Mouse (Mus musculus): ENCODE data around the gene Rasal2.

- TF ChIP-seq GATA1 (IDR thresholded peaks at IDR 0.05; ENCODE audit: borderline replicate concordance, low read length) (no peak), FLI1 (IDR thresholded peaks at IDR 0.05; ENCODE audit: low read length) (no peak)
Measured at GRCm38 (mm10) chr1:157256562-157256961, 155.8 kb downstream of the Rasal2 start.

Measured in megakaryocyte, embryonic 14.5 days (primary cell).